Mouse (Mus musculus): ENCODE results near the gene Olfr222. TPM values are rescaled to one million over a fixed set of nuclear protein-coding genes. Genes with fewer than 3 reads are reported as not detected.

Gene Olfr222
- total and polyA plus RNA-seq, 3 experiments, result not detected

- no peak overlapping the region for H3K27ac ChIP-seq (ENCODE audit: control insufficient read depth, low read depth, low read length)
- peaks cover 9 to 10% of the 10 kb centered on the region in 2 experiments for H3K27me3 ChIP-seq (ENCODE audit: control insufficient read depth in 1 of 2, insufficient read depth in 2 of 2, low read length in 2 of 2)
- H3K9ac ChIP-seq (ENCODE audit: control insufficient read depth, low read depth, low read length, poor library complexity, severe bottlenecking), result no peak overlapping the region
- no peak for TF ChIP-seq MAFK (IDR thresholded peaks at IDR 0.05; ENCODE audit: borderline replicate concordance, low read depth, low read length)
- no peak for TF ChIP-seq GABPA (IDR thresholded peaks at IDR 0.05; ENCODE audit: low read depth, low read length)
- no peak for TF ChIP-seq ELF1 (IDR thresholded peaks at IDR 0.05; ENCODE audit: low read depth, low read length)
- TF ChIP-seq NELFE (IDR thresholded peaks at IDR 0.05; ENCODE audit: low read depth, low read length), result no peak
- no peak for TF ChIP-seq HCFC1 (IDR thresholded peaks at IDR 0.05; ENCODE audit: low read depth, low read length)
- TF ChIP-seq ZNF384 (IDR thresholded peaks at IDR 0.05; ENCODE audit: low read depth, low read length), result no peak
- no peak for TF ChIP-seq SIN3A (IDR thresholded peaks at IDR 0.05; ENCODE audit: low read length)
- TF ChIP-seq ETS1 (IDR thresholded peaks at IDR 0.05; ENCODE audit: low read depth, low read length), result no peak
- no peak for TF ChIP-seq JUND (IDR thresholded peaks at IDR 0.05; ENCODE audit: low read depth, low read length)
- no peaks in the 10 kb centered on the region for H3K9me3 ChIP-seq (replicated peaks; ENCODE audit: insufficient read depth, low read length)
- DNase-seq (ENCODE audit: low read depth, low spot score), result no peak
- no peaks in the 10 kb centered on the region for H3K79me2 ChIP-seq (ENCODE audit: control insufficient read depth, insufficient read depth, low read length, poor library complexity)
- H3K4me3 ChIP-seq (ENCODE audit: control insufficient read depth in 1 of 2, insufficient read depth in 1 of 2, low read depth in 2 of 2, low read length in 2 of 2), result no peak overlapping the region
- H3K36me3 ChIP-seq (ENCODE audit: control insufficient read depth in 1 of 2, insufficient read depth in 2 of 2, low read length in 2 of 2), result peaks cover 0 to 13% of the 10 kb centered on the region in 2 experiments; a peak in 2 of 4 replicates
- H3K4me1 ChIP-seq (ENCODE audit: control insufficient read depth in 1 of 2, insufficient read depth in 2 of 2, low read length in 2 of 2), result peaks cover 0 to 26% of the 10 kb centered on the region in 2 experiments; a peak in 2 of 4 replicates
These were observed 32.7 kb downstream of the Olfr222 start for GRCm38 (mm10) chr11:59543376-59543775.

DNA sequence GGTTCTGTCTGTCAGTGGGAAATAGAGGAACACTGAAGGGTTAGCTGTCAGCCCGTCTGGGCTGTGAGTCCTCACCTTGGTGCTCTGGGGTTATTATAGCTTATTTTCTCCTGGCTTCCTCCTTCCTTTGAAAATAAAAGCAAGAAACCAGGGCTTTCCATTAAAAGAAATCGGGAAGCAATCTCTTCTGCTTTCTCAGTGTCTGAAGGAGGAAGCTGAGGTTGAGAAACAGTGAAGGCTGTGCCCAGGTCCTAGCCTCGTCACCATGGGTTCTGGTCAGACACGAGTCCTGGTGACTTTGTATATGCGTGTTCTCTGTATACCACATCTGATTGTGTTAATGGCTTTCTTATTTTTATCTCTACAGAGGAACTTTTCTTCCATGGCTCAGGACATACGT lies 33.6 kb downstream of the Olfr222 start:
- TF ChIP-seq GABPA (IDR thresholded peaks at IDR 0.05; ENCODE audit: low read depth, low read length), result no peak
- TF ChIP-seq RCOR1 (IDR thresholded peaks at IDR 0.05; ENCODE audit: low read depth, low read length), result peak; percentile 58; the same call in 1 of the 2 replicates
- Histone ChIP-seq H3K36me3 (ENCODE audit: control insufficient read depth in 1 of 2, insufficient read depth in 2 of 2, low read length in 2 of 2) (peaks cover 0 to 18% of the 10 kb centered on the region in 2 experiments; a peak in 2 of 4 replicates), H3K27me3 (ENCODE audit: control insufficient read depth in 1 of 2, insufficient read depth in 2 of 2, low read length in 2 of 2) (peaks cover 1 to 5% of the 10 kb centered on the region in 2 experiments; a peak in 3 of 4 replicates), H3K4me1 (ENCODE audit: control insufficient read depth in 1 of 2, insufficient read depth in 2 of 2, low read length in 2 of 2) (peaks cover 0 to 30% of the 10 kb centered on the region in 2 experiments; a peak in 2 of 4 replicates), H3K27ac (ENCODE audit: control insufficient read depth, low read depth, low read length) (no peak overlapping the region), H3K4me3 (ENCODE audit: control insufficient read depth in 1 of 2, insufficient read depth in 1 of 2, low read depth in 2 of 2, low read length in 2 of 2) (no peak overlapping the region), H3K9ac (ENCODE audit: control insufficient read depth, low read depth, low read length, poor library complexity, severe bottlenecking) (no peak overlapping the region), H3K9me3 (replicated peaks; ENCODE audit: insufficient read depth, low read length) (no peaks in the 10 kb centered on the region), H3K79me2 (ENCODE audit: control insufficient read depth, insufficient read depth, low read length, poor library complexity) (no peaks in the 10 kb centered on the region)
- no peak for DNase-seq (ENCODE audit: low read depth, low spot score)

DNA sequence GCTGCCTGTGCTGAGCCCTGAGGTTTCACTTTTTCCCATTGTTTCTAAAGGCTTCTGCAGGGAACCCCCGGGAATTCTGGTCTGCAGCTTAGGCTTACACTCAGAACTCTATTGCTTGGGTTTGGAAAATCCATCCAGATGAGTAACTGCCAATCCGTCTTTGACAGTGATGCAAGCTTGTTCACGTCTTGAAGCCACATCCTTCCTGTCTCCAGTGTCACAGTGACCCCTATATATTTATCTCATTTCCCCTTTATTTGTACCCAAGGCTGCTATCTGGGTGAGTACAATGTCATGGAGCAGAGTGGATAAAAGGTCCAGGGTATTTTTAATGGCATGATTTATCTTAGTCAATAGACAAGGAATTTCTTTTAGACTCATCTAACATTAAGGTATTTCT lies 34.7 kb downstream of the Olfr222 start, which contains the start of gene Nlrp3:
Gene Nlrp3, plus strand, starts transcription at position 245 of the 400 bp plus-strand sequence.
- no peak within 1 kb of the TSS for H3K4me3 ChIP-seq (ENCODE audit: control insufficient read depth in 1 of 2, insufficient read depth in 1 of 2, low read depth in 2 of 2, low read length in 2 of 2)
- H3K27me3 ChIP-seq (ENCODE audit: control insufficient read depth in 1 of 2, insufficient read depth in 2 of 2, low read length in 2 of 2), result peaks cover 0 to 3% of the 10 kb centered on the region in 2 experiments; a peak in 3 of 4 replicates
- H3K9ac ChIP-seq (ENCODE audit: control insufficient read depth, low read depth, low read length, poor library complexity, severe bottlenecking), result no peak within 1 kb of the TSS
- peak; percentile 44 for DNase-seq (ENCODE audit: low read depth, low spot score)
- peaks cover 0 to 32% of the 10 kb centered on the region in 2 experiments; a peak in 2 of 4 replicates for H3K4me1 ChIP-seq (ENCODE audit: control insufficient read depth in 1 of 2, insufficient read depth in 2 of 2, low read length in 2 of 2)
- no peaks in the 10 kb centered on the region for H3K9me3 ChIP-seq (replicated peaks; ENCODE audit: insufficient read depth, low read length)
- TF ChIP-seq GATA1 (IDR thresholded peaks at IDR 0.05; ENCODE audit: low read depth, low read length) (0 out of 2 replicates have a peak, but pooled peaks have one; percentile 35), RAD21 (IDR thresholded peaks at IDR 0.05; ENCODE audit: low read depth, low read length) (no peak), EP300 (IDR thresholded peaks at IDR 0.05; ENCODE audit: low read depth in 1 of 2, low read length in 2 of 2) (peak; percentile 34 to 46; a peak in 2 of 4 replicates)
- H3K27ac ChIP-seq (ENCODE audit: control insufficient read depth, low read depth, low read length), result no peak within 1 kb of the TSS
- H3K36me3 ChIP-seq (ENCODE audit: control insufficient read depth in 1 of 2, insufficient read depth in 2 of 2, low read length in 2 of 2), result peaks cover 0 to 18% of the 10 kb centered on the region in 2 experiments; a peak in 2 of 4 replicates
- H3K79me2 ChIP-seq (ENCODE audit: control insufficient read depth, insufficient read depth, low read length, poor library complexity), result no peaks in the 10 kb centered on the region

All from MEL (cell line).